Mouse (Mus musculus) left cerebral cortex, postnatal 10 days (tissue): ENCODE measurements around the gene Brd4. TPM values are rescaled to one million over a fixed set of nuclear protein-coding genes. Genes with fewer than 3 reads are reported as not detected.

Source experiments
- DNase-seq, 2 experiments: peaks; one replicate each; pipeline ENCODE4 v3.0.0; 2021 to 2022; ENCODE audit warnings: low spot score in 2 of 2, mixed read lengths in 1 of 2; ENCODE audit errors: extremely low spot score in 1 of 2
- intact Hi-C: fragments of 180-260 bp; cut with DNase I; formaldehyde crosslinking; loops from one replicate; pipeline ENCODE4 v1.15.1; 2025
- total RNA-seq, 2 experiments: library from RNA; stranded (reverse); gene quantifications; 2 replicates each; pipeline ENCODE4 v1.2.3; 2021

The Brd4 gene
- total RNA-seq = 100 to 1,000 TPM; 115 to 123 TPM

DNA sequence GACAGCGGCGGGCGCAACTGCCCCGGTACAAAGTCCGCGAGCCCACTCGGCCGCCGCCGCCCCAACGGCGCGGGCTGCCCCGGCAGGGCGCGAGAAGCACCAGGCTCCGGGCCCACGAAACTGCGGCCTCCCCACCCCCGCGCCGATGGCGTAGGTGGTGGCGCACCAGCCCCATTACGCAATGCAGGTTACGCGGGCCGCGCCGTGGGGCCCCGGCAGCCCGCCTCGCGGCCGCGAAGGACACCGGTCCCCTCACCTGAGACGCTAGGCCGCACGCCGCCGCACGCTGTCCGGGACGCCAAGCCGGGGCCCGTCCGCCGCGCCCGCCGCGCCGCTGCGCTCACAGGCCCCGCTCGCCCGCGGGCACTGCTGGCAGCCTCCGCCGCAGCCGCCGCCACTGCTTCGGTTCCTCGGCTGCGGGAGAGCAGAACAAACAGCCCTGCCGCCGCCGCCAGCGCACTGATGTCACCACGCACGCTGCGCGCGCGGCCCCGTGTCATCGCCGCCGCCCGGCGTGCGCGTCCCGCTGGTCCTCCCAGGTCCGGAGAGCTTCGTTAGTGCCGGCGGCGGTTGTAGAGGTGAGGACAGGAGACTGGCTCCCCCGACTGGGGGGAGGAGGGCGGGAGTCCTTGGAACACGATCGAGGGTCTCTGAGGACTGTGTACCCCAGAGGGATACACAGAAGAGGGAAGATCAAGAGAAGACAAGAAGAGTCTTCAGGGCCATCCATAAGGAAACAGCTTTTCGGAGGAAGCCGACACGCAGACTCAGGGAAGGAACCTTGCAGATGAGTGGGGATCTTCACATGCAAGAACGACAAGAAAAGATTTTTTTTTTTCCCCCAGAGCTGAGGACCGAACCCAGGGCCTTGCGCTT is at the start of gene Brd4:
Gene Brd4, minus strand, starts transcription at position 461 of the 876 bp plus-strand sequence.
- intact Hi-C loops = loop anchor here (5.0 kb wide), 1 partner anchor 52 kb away; no protein-coding TSS in a partner anchor
- DNase-seq = peak; percentile 88 to 94

DNA sequence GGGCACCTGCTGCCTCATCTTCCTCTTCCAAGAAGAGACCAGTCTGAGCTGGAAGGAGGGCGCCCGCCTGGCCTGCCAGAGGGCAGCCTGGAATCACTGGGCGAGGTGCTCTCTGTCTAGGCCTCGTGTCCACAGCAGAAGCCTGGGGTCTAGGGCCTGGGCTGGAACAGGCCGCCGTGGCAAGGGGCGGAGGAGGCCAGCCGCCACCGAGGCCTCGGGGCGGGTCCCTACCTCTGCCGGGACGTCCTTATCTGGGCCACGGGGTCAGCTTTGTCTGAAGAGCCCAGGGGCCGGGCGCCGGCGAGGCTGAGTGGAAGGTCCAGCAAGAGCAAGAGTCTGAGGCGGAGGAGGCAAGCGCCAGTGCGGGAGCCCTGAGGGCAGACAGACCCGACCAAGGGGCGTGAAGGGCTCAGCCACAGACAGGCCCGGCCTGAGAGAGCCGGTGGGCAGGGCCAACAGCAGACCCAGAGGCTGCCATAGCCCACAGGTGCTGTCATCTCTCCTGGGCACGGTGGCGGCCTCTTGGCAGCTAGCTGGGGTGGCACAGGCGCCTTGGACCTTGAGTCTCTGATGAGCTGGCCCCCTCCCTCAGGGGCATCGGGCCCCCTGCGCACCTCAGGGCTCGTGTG is 49.3 kb upstream of the Brd4 start:
- no peak for DNase-seq
- intact Hi-C loops = no loop called here

DNA sequence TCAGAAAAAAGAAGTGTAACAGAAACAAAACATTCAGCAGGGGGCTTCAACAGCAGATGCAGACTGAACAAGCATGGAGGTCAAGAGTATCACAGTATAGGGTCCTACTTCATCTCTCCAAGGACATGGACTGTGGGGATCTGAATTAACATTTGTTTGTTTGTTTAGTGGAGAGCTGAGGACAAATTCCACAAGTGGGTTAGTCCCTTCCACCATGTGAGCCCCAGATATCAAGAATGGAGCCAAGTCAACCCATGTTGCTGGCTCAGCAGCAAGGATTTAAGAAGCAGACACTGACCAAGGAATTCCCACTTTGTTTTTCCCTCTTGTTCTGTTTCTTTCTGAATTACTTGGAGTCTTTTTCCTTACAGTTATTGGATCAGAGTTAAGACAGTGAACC is 43.0 kb upstream of the Brd4 start:
- intact Hi-C loops = no loop called here

DNA sequence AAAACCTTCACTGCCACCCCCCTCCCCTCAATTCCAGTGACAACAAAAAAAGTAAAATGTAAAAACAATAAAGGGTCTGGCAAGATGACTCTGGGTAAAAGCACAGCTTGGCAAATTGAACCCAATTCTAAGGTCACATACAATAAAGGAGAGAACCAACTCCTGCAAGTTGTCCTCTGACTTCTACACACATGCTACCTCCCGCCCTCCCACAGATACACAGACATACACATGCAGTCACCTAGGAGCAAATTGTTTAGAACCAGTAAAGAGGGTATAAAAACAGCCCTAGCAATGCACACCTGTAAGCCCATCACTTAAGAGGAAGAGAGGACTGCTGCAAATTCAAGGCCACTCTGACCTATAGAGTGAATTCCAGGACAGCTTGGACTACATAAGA is 38.3 kb upstream of the Brd4 start:
- intact Hi-C loops = no loop called here
- DNase-seq = no peak

More for the DNA sequence above, 43.0 kb upstream of the Brd4 start:
- DNase-seq = no peak

DNA sequence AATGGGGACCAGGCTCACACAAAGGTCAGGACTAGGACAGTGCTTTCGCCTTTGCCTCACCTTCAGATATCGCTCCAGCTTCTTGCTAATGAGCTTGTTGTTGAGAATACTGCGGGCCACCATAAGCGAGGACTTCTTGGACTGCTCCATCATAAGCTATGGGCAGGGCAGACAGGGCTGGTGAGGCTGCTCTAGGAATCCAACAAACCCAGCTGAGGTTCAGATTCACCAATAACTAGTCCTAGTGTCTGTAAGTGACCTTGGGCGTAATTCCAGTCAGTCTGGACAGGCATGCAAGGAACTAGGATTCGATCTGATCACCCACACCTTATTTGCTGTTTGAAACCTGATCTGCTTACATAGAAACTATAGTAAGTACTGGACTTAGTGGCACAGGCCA is 37.3 kb upstream of the Brd4 start:
- intact Hi-C loops = no loop called here
- no peak for DNase-seq

DNA sequence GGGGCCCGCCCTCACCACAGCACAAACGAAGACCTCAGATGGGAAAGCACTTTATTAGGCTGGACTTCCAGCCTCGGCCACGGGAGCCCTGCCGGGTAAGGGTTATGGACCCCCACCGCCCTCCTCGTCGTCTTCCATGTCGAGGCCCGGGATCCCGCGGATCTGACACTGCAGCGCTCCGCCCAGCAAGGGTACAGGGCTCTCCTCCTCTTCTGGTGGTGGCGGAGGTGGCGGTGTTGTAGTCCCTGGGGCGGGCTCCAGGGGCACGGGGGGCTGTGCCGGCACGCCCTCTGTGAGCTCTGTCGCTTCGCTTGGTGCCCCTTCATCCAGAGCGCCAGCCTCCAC is 36.8 kb upstream of the Brd4 start:
- no peak for DNase-seq
- intact Hi-C loops = no loop called here

- intact Hi-C loops = no loop called here
Observed at GRCm38 (mm10) chr17:32320597-32321389, 36.3 kb upstream of the Brd4 start, which contains the start of gene Akap8. Akap8 (minus strand) TSS chr17:32321238.

DNA sequence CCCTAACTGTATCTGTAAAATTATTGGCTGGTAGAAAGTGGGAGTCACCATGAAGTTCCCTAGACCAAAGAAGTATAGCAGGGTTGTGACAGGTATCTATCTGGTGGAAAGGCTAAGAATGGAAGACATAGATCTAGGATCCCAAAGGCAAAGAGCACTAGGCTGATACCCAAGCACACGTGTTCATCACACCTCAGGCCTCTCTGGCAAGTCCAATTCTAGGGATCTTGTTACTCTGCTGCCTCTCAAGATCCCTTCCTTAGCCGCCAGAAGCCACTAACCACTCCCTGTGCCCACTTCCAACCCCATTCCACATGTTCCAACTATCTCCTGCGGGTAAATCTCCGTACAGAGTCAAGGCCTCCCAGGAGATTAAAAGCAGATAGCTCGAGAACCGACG is 35.4 kb upstream of the Brd4 start:
- no peak for DNase-seq
- intact Hi-C loops = no loop called here

More at GRCm38 (mm10) chr17:32320597-32321389, 36.3 kb upstream of the Brd4 start, which contains the start of gene Akap8:
- DNase-seq = peak; percentile 99

DNA sequence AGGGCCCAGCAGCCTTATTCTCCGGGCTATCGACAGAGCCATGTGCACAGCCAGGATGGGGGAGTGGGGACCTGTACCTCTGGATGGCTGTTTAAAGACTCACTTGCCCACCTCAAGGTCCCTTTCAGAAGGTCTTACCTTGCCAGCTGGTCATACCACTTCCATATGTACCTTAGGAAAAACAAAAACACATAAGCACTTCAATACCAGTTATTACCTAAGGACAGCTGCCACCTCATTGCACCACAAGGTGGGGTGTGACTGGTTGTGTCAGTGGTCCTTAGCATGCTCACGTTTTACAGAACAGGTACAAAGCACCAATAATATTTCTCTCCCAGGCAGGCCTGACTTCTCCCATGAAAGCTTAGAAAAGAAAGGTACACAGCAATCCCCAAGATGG is 33.2 kb upstream of the Brd4 start:
- DNase-seq = no peak
- intact Hi-C loops = no loop called here

- DNase-seq = no peak
- intact Hi-C loops = no loop called here
Observed at GRCm38 (mm10) chr17:32317032-32317431, 32.5 kb upstream of the Brd4 start.

DNA sequence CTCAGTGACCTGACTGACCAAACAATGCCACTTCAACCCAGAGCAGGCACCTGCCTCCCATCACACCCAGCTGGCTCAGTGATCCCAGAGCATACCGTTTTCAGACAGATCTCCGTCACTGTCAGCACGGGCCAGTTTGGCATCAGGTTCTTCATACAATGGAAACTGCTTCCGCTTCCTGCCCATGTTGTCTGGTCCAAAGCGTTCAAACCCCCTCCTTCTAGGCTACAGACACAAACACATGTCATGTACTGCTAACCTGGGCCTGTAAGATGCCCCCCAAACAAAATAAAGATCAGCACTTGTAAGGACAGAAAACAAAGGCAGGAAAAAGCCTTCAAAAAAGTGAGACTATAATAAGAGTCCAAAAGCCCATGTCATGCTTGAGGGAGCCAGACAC is 31.0 kb upstream of the Brd4 start:
- DNase-seq = no peak
- intact Hi-C loops = no loop called here

DNA sequence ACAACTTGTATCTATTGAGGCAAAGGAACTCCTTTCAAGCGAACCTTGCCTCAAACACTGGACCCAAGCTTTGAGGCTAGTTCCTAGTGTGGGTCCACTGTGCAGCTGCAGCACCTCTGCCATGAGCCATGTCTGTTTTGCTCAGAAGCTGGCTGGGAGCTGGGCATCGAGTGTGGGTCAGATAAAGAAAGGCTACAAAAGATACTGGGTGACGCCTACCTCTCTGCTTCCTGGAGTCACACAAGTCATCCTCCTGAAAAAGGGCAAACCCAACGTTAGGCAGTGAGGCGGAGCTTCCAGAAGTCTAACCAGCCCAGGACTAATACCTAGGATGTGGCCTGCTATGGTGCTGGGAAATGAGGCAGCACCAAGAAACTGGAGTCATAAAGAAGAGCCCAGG is 29.4 kb upstream of the Brd4 start:
- intact Hi-C loops = no loop called here
- no peak for DNase-seq

DNA sequence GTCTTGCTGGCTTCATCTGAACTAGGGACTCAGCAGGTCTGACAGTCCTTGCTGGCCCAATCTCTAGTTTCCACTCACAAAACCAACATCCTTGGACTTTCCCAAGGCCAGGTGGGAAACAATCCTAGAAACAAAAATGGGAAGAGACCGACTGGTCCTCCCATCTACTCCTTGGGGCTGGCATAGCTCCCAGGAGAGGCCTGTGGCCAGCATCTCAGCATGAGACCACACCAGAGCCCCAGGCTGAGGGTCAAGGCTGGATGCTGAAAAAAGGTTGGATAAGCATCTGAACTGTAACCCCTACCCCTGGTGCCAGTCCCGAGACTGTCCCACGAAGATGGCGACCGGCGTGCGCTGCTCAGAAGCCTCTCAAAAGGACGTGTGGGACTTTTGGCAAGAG is 28.3 kb upstream of the Brd4 start:
- no peak for DNase-seq
- intact Hi-C loops = no loop called here

GRCm38 (mm10) chr17:32307963-32308362 is 23.4 kb upstream of the Brd4 start:
- intact Hi-C loops = no loop called here
- DNase-seq = no peak

DNA sequence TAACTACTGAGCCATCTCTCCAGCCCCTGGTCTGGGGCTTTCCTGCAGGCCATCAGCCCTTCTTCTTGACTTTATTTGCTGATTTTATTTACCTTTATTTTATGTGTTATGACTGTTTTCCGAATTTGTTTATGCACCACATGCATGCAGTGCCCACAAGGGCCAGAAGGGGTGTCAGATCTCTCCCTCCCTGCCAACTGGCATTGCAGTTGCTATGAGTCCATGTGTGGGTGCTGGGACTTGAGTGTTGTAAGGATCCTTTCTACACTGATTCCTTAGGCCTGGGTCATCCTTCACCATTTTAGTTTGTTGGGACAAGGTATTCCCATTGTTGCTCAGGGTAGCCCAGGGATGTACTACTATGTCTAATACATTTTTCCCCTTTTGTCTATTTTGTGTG is 13.6 kb upstream of the Brd4 start:
- DNase-seq = no peak
- intact Hi-C loops = no loop called here

DNA sequence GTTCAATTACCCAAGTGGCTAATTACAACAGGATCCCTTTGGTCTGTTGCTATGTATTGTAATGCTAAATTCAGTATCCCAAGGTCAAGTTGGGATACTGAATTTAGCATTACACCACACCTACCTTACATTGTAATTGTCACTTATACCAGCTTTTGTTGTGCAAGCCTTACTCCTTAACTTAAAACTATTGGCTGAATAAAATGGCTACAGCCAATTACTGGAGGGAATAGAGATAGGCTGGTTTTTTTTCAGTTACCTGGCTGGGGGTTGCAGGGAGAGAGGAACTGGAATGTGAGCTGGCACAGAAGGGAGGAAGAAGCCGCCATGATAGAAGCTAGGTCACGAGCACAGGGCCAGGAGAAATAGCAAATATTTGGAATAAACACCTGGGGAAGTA is 11.4 kb upstream of the Brd4 start:
- intact Hi-C loops = no loop called here
- no peak for DNase-seq

GRCm38 (mm10) chr17:32295160-32295559 is 10.6 kb upstream of the Brd4 start:
- no peak for DNase-seq
- intact Hi-C loops = no loop called here

GRCm38 (mm10) chr17:32285138-32285670 is 682 bp upstream of the Brd4 start:
- intact Hi-C loops = no loop called here
- no peak for DNase-seq

DNA sequence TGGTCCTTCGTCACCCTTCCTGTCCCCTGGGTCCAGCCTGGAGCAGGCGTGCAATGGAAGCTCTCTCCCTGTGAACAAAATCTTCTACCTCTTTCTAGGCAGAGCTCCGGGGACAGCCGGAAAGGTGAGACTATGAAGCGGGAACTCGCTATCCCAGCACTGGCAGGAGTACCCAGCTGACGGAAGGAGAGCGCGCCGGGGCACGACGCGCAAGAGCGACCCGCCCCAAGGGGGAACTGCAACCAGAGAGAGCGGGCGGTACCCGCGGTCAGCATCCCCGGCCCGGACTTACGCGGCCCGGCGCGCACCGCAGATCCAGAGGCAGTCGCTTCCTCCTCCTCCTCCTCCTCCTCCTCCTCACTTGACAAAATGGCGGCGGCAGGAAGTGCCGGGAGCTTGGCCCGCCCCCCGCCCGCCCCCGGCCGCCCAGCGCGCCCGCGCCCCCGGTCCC is 726 bp downstream of the Brd4 start:
- DNase-seq = peak in 1 of 2 experiments; percentile 72

More for the DNA sequence above, 726 bp downstream of the Brd4 start:
- intact Hi-C loops = loop anchor here (5.0 kb wide), 1 partner anchor 51 kb away; no protein-coding TSS in a partner anchor
